Mouse (Mus musculus): Measurements from ENCODE around the gene Ifit1bl2. TPM values are rescaled to one million over a fixed set of nuclear protein-coding genes. Genes with fewer than 3 reads are reported as not detected.
"Not testable (repeated sequence)": the region's sequence is repeated elsewhere in the genome, so short reads cannot be mapped to it uniquely, and the experiment has no call there.

The Ifit1bl2 gene
- polyA plus RNA-seq, 1 experiment from 2014 or later, result 0.15 TPM

GRCm38 (mm10) chr19:34642616-34643015, 2.1 kb upstream of the Ifit1bl2 start:
- no peak for ATAC-seq (ENCODE audit: low FRiP score)
- WGBS, result 83% methylated on average over 5 of the region's 5 CpGs
- no peak overlapping the region for H3K27ac ChIP-seq

DNA sequence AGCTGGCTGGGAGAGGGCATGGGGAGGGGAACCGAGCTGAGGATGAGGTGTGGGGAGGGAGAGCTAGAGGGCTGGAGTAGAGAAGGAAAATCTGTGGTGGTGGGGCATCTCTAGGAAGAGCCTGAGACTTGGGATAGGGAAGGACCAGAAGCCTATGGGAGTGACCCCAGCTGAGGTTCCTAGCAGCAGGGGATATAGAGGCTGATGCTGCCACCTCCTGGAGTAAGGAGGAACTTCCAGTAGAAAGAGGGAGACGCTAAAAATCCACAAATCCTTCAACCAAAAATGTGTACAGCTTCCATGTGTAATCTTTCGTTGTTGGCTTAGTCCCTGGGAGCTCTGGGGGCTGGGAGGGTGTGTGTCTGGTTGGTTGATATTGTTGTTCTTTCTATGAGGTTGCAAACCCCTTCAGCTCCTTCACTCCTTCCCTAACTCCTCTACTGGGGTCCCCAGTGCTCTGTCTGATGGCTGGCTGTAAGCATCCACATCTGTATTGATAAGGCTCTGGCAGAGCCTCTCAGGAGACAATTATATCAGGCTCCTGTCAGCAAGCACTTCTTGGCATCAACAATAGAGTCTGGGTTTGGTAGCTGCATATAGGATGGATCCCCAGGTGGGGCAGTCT, 3.5 kb downstream of the Ifit1bl2 start:
- ATAC-seq (ENCODE audit: low FRiP score), result peak; percentile 69
- Histone ChIP-seq H3K27me3 (no peaks in the 10 kb centered on the region), H3K4me3 (no peak overlapping the region), H3K4me1 (peaks cover 2% of the 10 kb centered on the region; the same call in 1 of the 2 replicates), H3K9me3 (replicated peaks) (no peaks in the 10 kb centered on the region), H3K36me3 (no peaks in the 10 kb centered on the region), H3K4me2 (replicated peaks) (no peak overlapping the region), H3K27ac (no peak overlapping the region), H3K9ac (no peak overlapping the region)
- 13% methylated on average over 3 of the region's 3 CpGs for WGBS

More at GRCm38 (mm10) chr19:34642616-34643015, 2.1 kb upstream of the Ifit1bl2 start:
- Histone ChIP-seq H3K4me2 (replicated peaks) (no peak overlapping the region), H3K4me3 (no peak overlapping the region), H3K9me3 (replicated peaks) (no peaks in the 10 kb centered on the region), H3K4me1 (peaks cover 2% of the 10 kb centered on the region; the same call in 1 of the 2 replicates), H3K27me3 (no peaks in the 10 kb centered on the region), H3K36me3 (no peaks in the 10 kb centered on the region), H3K9ac (no peak overlapping the region)

GRCm38 (mm10) chr19:34633484-34633883, 7.1 kb downstream of the Ifit1bl2 start:
- H3K27ac ChIP-seq, result no peak overlapping the region
- 79% methylated on average over 2 of the region's 2 CpGs for WGBS
- no peak overlapping the region for H3K9ac ChIP-seq
- H3K27me3 ChIP-seq, result no peaks in the 10 kb centered on the region
- no peak overlapping the region for H3K4me3 ChIP-seq
- H3K9me3 ChIP-seq (replicated peaks), result no peaks in the 10 kb centered on the region
- H3K36me3 ChIP-seq, result no peaks in the 10 kb centered on the region
- H3K4me2 ChIP-seq (replicated peaks), result no peak overlapping the region
- no peaks in the 10 kb centered on the region for H3K4me1 ChIP-seq
- ATAC-seq (ENCODE audit: low FRiP score), result no peak

DNA sequence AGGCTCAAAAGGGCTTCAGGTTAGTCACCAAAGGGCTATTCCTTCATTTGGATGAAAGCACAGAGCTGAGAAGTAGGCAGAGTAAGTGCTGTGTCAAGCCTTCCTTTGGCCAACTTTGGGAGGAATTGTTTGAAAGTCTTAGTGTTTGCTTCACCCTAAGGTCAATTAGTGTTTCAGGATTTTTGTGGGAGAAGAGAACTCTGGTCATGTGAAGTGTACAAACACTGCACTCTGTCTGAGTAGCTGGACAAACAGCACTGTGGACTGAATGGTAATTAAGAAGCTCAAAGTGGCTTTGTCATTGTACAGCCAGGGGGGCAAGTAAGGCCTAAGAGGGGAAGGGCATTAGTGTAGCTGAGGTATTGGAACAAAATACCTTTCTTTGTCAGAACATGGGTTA, 9.1 kb downstream of the Ifit1bl2 start:
- Histone ChIP-seq H3K4me1 (no peaks in the 10 kb centered on the region), H3K27ac (no peak overlapping the region), H3K9me3 (replicated peaks) (no peaks in the 10 kb centered on the region), H3K27me3 (no peaks in the 10 kb centered on the region), H3K9ac (no peak overlapping the region), H3K36me3 (no peaks in the 10 kb centered on the region), H3K4me2 (replicated peaks) (no peak overlapping the region), H3K4me3 (no peak overlapping the region)
- no peak for ATAC-seq (ENCODE audit: low FRiP score)

GRCm38 (mm10) chr19:34627496-34627895, 13.0 kb downstream of the Ifit1bl2 start:
- no peak for ATAC-seq (ENCODE audit: low FRiP score)
- no peaks in the 10 kb centered on the region for H3K9me3 ChIP-seq (replicated peaks)
- no peak overlapping the region for H3K27ac ChIP-seq
- no peaks in the 10 kb centered on the region for H3K36me3 ChIP-seq
- 80% methylated on average over 2 of the region's 2 CpGs for WGBS
- no peak overlapping the region for H3K4me2 ChIP-seq (replicated peaks)
- H3K4me1 ChIP-seq, result no peaks in the 10 kb centered on the region
- no peaks in the 10 kb centered on the region for H3K27me3 ChIP-seq
- H3K4me3 ChIP-seq, result no peak overlapping the region
- H3K9ac ChIP-seq, result no peak overlapping the region

- Histone ChIP-seq H3K4me2 (replicated peaks) (no peak overlapping the region), H3K27ac (no peak overlapping the region), H3K9ac (no peak overlapping the region), H3K4me3 (no peak overlapping the region), H3K27me3 (no peaks in the 10 kb centered on the region), H3K9me3 (replicated peaks) (no peaks in the 10 kb centered on the region), H3K36me3 (no peaks in the 10 kb centered on the region), H3K4me1 (no peaks in the 10 kb centered on the region)
- no peak for ATAC-seq (ENCODE audit: low FRiP score)
- 84% methylated on average over 4 of the region's 4 CpGs for WGBS
Observed at GRCm38 (mm10) chr19:34624663-34625062, 15.9 kb downstream of the Ifit1bl2 start.

- ATAC-seq (ENCODE audit: low FRiP score), result no peak
- WGBS, result 93% methylated on average over 6 of the region's 6 CpGs
- H3K27ac ChIP-seq, result no peak overlapping the region
- H3K36me3 ChIP-seq, result no peaks in the 10 kb centered on the region
- H3K4me2 ChIP-seq (replicated peaks), result no peak overlapping the region
- no peaks in the 10 kb centered on the region for H3K9me3 ChIP-seq (replicated peaks)
- no peak overlapping the region for H3K4me3 ChIP-seq
- H3K4me1 ChIP-seq, result no peaks in the 10 kb centered on the region
- no peaks in the 10 kb centered on the region for H3K27me3 ChIP-seq
- H3K9ac ChIP-seq, result no peak overlapping the region
Observed at GRCm38 (mm10) chr19:34623781-34624180, 16.8 kb downstream of the Ifit1bl2 start.

DNA sequence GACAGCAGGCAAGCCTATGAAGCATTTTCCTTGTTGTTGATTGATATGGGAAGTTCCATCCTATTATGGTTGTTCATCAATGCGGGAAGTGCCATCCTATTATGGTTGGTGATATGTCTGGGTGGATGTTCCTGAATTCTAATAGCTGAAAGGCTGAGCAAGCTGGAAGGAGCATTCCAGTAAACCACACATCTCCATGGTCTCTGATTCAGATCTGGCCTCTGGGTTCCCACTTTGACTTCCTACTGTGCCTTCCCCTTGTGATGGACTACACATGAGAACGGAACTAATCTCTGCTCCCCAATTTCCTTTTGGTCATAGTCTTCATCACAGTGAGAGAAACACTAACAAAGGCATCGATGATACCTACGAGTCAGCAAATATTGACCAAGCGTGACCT, 19.7 kb downstream of the Ifit1bl2 start:
- Histone ChIP-seq H3K4me1 (no peaks in the 10 kb centered on the region), H3K4me2 (replicated peaks) (no peak overlapping the region), H3K4me3 (no peak overlapping the region), H3K9ac (no peak overlapping the region), H3K27me3 (no peaks in the 10 kb centered on the region), H3K9me3 (replicated peaks) (no peaks in the 10 kb centered on the region), H3K36me3 (no peaks in the 10 kb centered on the region), H3K27ac (no peak overlapping the region)
- WGBS, result 94% methylated on average over 5 of the region's 5 CpGs
- ATAC-seq (ENCODE audit: low FRiP score), result no peak

DNA sequence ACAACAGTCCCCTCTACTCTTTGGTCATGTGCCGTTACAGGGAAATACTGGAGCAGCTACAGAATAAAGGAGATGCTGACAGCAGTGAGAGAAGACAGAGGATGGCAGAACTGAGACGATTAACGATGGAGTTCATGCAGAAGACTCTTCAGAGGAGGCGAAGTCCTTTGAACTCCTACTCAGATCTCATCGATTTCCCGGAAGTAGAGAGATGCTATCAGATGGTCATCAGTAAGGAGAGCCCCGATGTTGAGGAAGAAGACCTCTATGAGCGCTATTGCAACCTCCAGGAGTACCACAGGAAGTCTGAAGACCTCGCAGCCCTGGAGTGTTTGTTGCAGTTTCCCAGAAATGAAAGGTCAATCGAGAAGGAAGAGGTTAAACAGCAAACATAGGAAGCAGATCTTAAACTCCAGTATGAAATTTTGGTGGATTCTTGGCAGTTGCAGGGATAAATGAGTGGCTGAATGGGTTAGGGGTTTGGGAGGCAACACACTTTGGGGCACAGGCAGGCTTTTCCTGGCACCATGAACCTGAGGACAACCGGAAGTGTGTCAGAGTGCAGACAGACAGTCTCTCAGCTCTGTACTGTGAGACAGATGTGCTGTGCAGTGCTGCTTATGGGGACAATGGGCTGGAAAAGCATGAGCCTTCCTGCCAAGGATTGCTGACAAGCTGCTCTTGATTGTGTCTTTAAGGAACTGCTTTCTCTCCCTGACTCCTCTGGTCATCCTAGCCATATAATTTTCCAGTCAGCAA, 28.1 kb downstream of the Ifit1bl2 start:
- not testable (repeated sequence) for ATAC-seq (ENCODE audit: low FRiP score); H3K4me3 ChIP-seq; H3K27me3 ChIP-seq; H3K36me3 ChIP-seq; H3K4me1 ChIP-seq; H3K4me2 ChIP-seq (replicated peaks); H3K9ac ChIP-seq; H3K27ac ChIP-seq; H3K9me3 ChIP-seq (replicated peaks)
- WGBS, result 85% methylated on average over 5 of the region's 11 CpGs

- H3K27ac ChIP-seq; H3K9ac ChIP-seq; H3K4me2 ChIP-seq (replicated peaks); H3K4me1 ChIP-seq; H3K4me3 ChIP-seq; ATAC-seq (ENCODE audit: low FRiP score); H3K9me3 ChIP-seq (replicated peaks); H3K27me3 ChIP-seq; H3K36me3 ChIP-seq: not testable (repeated sequence)
- WGBS, result 80% methylated on average over 3 of the region's 3 CpGs
Observed at GRCm38 (mm10) chr19:34610118-34610517, 30.4 kb downstream of the Ifit1bl2 start.

DNA sequence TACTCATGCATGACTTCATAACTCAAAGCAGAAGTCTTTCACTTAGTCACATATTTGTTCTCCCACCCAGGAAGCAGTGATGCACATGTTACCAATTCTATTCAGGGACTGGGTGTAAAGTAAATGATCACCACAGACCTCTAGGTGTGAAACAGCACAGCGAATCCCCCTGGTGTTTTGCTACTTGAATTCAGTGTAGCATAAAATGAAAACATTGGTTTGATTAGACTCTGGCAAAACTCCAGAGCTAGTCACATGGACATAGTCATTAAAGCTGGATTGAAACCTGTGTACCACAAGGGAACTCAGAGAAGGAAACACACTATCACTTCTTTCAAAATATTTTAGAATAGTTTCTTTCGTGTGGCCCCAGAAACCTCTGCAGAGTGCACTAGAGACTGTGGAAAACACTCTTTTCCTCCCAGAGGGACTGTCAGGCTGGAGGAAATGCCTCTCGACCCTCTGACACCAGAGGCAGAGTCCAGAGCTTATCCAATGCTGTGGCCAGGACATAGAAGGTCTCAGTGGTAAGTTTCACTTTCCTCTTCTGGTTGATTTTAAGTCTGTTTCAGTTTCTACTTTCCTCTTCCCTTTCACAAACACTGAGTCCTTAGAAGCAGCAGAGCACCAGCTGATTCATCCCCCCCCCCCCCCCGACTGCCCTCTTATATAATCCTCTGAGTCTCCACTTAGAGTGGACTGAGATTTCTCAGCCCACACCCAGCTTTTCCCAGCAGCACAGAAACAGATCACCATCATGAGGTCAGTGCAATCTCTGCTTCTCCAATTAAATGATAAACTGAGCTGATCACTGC, 33.1 kb downstream of the Ifit1bl2 start, which contains the start of gene Ifit3b:
TSS of gene Ifit3b (plus strand) at position 734 of the 815 bp plus-strand sequence.
- WGBS, result 55% methylated on average over 4 of the region's 4 CpGs
- ATAC-seq (ENCODE audit: low FRiP score), result not testable (repeated sequence)

DNA sequence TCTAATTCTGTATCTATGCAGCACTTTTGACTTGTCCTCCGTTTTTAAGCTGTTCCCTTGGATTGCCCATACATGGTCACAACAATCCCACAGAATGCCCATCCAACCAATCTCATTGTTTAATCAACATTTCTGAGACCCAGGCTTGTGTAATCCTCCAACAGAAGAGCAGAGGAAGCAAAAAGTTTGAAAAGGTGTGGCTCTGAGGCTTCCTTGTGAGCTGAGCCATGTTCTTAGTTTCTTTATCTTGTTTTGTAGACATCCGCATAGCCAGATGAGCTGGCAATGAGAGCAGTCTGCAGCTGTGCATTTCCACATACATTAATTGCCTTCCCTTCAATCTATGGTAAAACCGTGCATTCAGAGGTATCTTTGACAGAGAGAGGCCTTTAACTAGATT, 35.1 kb downstream of the Ifit1bl2 start:
- Histone ChIP-seq H3K27me3 (no peaks in the 10 kb centered on the region), H3K4me2 (replicated peaks) (no peak overlapping the region), H3K4me3 (no peak overlapping the region), H3K36me3 (no peaks in the 10 kb centered on the region), H3K4me1 (no peaks in the 10 kb centered on the region), H3K9me3 (replicated peaks) (0 out of 2 replicates have a peak, but pooled peaks cover 2% of the 10 kb centered on the region), H3K27ac (no peak overlapping the region), H3K9ac (no peak overlapping the region)
- no peak for ATAC-seq (ENCODE audit: low FRiP score)
- WGBS, result 88% methylated on average over 3 of the region's 3 CpGs

More for the DNA sequence above, 33.1 kb downstream of the Ifit1bl2 start, which contains the start of gene Ifit3b:
- not testable (repeated sequence) for H3K9me3 ChIP-seq (replicated peaks); H3K4me2 ChIP-seq (replicated peaks); H3K27me3 ChIP-seq; H3K4me3 ChIP-seq; H3K4me1 ChIP-seq; H3K36me3 ChIP-seq; H3K9ac ChIP-seq; H3K27ac ChIP-seq

Measured in hindbrain, embryonic 12.5 days (tissue).